Mouse (Mus musculus) stomach, embryonic 14.5 days (tissue): ENCODE data around the gene Zfp346. TPM values are rescaled to one million over a fixed set of nuclear protein-coding genes. Genes with fewer than 3 reads are reported as not detected.

Experiments used
- ATAC-seq: fragments of 200-750 bp; cut with Nextera tagmentation; 2 replicates; pipeline ENCODE4 v1.8.0; 2017; ENCODE audit warnings: low read depth, moderate TSS enrichment; ENCODE audit not compliant: insufficient number of reproducible peaks, insufficient read depth, low FRiP score
- H3K27ac ChIP-seq: fragments of 300-500 bp; sonication (generic); 2 replicates; pipeline ENCODE4 v1.5.1; 2014; ENCODE audit warnings: mild to moderate bottlenecking, low read length, moderate library complexity, mixed read lengths
- H3K27me3 ChIP-seq: fragments of 300-500 bp; sonication (generic); 2 replicates; pipeline ENCODE4 v1.6.1; 2014; ENCODE audit warnings: low read length, control low read depth, mixed read lengths; ENCODE audit not compliant: control insufficient read depth, insufficient read depth
- H3K36me3 ChIP-seq: fragments of 300-500 bp; sonication (generic); 2 replicates; pipeline ENCODE4 v1.6.1; 2014; ENCODE audit warnings: mild to moderate bottlenecking, control low read depth, low read length, moderate library complexity, mixed read lengths; ENCODE audit not compliant: control insufficient read depth, insufficient read depth
- H3K4me1 ChIP-seq: fragments of 300-500 bp; sonication (generic); 2 replicates; pipeline ENCODE4 v1.6.1; 2014; ENCODE audit warnings: low read length, control low read depth, mixed read lengths; ENCODE audit not compliant: control insufficient read depth, insufficient read depth
- H3K4me2 ChIP-seq: fragments of 300-500 bp; sonication (generic); replicated peaks from 2 replicates; pipeline ENCODE4 v1.6.1; 2014; ENCODE audit warnings: low read depth, low read length, control low read depth
- H3K4me3 ChIP-seq: fragments of 300-500 bp; sonication (generic); 2 replicates; pipeline ENCODE4 v1.5.1; 2014; ENCODE audit warnings: low read depth, low read length, control low read depth
- H3K9ac ChIP-seq: fragments of 300-500 bp; sonication (generic); replicated peaks from 2 replicates; pipeline ENCODE4 v1.6.1; 2014; ENCODE audit warnings: low read depth, mild to moderate bottlenecking, control low read depth, low read length, moderate library complexity, mixed read lengths
- H3K9me3 ChIP-seq: fragments of 300-500 bp; sonication (generic); 2 replicates; pipeline ENCODE4 v1.6.1; 2016; ENCODE audit warnings: low read depth, low read length, control low read depth; ENCODE audit not compliant: control insufficient read depth
- WGBS: fragments of 180-500 bp; shearing (Covaris S2); extraction: QIAGEN DNeasy Blood & Tissue Kit; methylation state at CpG from one replicate; pipeline ENCODE4 v1.1.7; 2014; 5-methylcytosine and 5-hydroxymethylcytosine counted together
- polyA plus RNA-seq: library from polyadenylated mRNA; unstranded; fragments of >200 nt; fragmentation: Nextera tagmentation; extraction: Ambion mirVana; gene quantifications from 2 replicates; pipeline ENCODE4 v1.2.1, GENCODE M21; 2014

Zfp346 gene
- polyA plus RNA-seq, 1 experiment from 2014 or later: 23.1 TPM

DNA sequence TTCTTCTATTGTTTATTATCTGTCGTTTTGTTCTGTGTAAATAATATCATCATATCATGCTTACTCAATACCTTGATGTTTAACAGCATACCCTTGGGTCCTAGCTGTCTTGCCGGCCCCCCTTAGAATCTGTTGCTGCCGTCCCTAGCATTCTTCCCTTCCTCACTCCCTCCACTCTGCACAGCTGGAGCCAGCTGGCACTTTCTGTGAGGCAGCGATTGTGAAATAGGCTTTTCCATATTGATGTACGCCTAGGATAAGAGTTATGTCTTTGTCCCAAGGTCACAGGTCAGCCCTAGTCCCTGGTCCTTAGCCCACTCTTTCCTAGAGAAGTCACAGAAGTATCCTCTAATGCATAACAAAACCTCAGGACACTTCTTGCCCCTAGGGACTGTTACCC, 58.4 kb downstream of the Zfp346 start:
- H3K27me3 ChIP-seq: no peaks in the 10 kb centered on the region
- no peaks in the 10 kb centered on the region; the same call in 1 of the 2 replicates for H3K36me3 ChIP-seq
- no peaks in the 10 kb centered on the region for H3K9me3 ChIP-seq
- no peak overlapping the region for H3K4me2 ChIP-seq
- H3K27ac ChIP-seq: no peak overlapping the region
- 38% methylated on average over 5 of the region's 5 CpGs for WGBS
- no peak overlapping the region for H3K9ac ChIP-seq
- 0 out of 2 replicates have a peak, but pooled peaks cover under 1% of the 10 kb centered on the region for H3K4me1 ChIP-seq
- ATAC-seq: no peak
- no peak overlapping the region for H3K4me3 ChIP-seq

DNA sequence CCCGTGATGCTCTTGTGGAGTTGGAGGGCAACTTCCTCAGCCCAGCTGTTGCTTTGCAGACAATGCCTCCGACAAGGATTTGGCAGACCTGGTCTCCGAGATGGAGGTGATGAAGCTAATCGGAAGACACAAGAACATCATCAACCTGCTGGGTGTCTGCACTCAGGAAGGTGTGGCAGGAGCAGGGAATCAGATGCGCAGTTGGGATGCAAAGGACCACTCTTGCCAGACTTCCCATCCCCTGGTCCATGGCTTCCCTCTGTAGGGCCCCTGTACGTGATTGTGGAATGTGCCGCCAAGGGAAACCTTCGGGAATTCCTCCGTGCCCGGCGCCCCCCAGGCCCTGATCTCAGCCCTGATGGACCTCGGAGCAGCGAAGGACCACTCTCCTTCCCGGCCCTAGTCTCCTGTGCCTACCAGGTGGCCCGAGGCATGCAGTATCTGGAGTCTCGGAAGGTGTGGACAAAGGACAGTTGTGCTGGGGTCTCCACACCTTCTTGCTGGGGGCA, 60.8 kb downstream of the Zfp346 start:
- WGBS: 93% methylated on average over 16 of the region's 16 CpGs
- no peak for ATAC-seq
- Histone ChIP-seq H3K9me3 (no peaks in the 10 kb centered on the region), H3K36me3 (no peaks in the 10 kb centered on the region), H3K4me1 (0 out of 2 replicates have a peak, but pooled peaks cover 4% of the 10 kb centered on the region), H3K4me2 (no peak overlapping the region), H3K4me3 (no peak overlapping the region), H3K27me3 (no peaks in the 10 kb centered on the region), H3K9ac (no peak overlapping the region), H3K27ac (no peak overlapping the region)

DNA sequence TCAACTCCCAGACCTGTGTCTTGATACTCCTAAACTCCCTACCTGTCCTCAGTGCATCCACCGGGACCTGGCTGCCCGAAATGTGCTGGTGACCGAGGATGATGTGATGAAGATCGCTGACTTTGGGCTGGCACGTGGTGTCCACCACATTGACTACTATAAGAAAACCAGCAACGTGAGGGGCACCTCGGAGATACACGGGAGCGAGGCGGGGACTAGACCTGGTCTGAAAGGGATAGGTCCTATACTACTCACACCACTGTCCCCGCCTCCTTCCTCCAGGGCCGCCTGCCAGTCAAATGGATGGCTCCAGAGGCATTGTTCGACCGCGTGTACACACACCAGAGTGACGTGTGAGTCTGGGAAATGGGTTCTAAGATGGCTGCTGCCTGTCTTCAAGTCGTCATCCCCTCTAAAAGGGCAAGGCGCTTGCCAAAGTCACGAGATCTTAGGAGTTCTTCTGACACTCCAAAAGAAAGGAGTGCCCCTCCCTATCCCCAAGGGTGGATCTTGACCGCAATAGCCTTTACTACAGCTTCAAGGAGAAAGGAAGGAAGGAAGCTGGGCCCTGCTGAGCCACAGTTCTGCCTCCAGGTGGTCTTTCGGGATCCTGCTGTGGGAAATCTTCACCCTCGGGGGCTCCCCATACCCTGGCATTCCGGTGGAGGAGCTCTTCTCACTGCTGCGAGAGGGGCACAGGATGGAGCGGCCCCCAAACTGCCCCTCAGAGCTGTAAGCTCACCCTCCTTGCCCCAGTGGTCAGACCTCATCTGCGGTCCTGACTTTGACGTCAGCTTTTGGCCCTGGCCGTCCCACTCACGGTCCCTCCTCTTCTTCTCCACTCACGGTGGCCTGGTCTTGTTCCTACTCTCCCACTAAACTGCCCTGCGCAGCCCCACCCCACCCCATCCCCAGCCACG, 62.0 kb downstream of the Zfp346 start:
- Histone ChIP-seq H3K4me3 (no peak overlapping the region), H3K9ac (no peak overlapping the region), H3K36me3 (no peaks in the 10 kb centered on the region), H3K9me3 (no peaks in the 10 kb centered on the region), H3K4me1 (peaks cover 8% of the 10 kb centered on the region; the same call in 1 of the 2 replicates), H3K27ac (no peak overlapping the region), H3K27me3 (no peaks in the 10 kb centered on the region), H3K4me2 (no peak overlapping the region)
- no peak for ATAC-seq
- WGBS: 84% methylated on average over 32 of the region's 32 CpGs

DNA sequence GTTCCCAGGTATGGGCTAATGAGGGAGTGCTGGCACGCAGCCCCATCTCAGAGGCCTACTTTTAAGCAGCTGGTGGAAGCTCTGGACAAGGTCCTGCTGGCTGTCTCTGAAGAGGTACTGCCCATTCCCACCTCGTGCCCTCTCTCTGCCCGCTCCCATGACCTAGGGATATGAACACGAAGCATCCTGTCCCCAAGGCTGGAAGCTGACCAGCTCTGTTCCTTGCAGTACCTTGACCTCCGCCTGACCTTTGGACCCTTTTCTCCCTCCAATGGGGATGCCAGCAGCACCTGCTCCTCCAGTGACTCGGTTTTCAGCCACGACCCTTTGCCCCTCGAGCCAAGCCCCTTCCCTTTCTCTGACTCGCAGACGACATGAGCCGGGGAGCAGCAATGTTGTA, 62.7 kb downstream of the Zfp346 start:
- Histone ChIP-seq H3K27me3 (no peaks in the 10 kb centered on the region), H3K4me2 (no peak overlapping the region), H3K9me3 (no peaks in the 10 kb centered on the region), H3K27ac (no peak overlapping the region), H3K4me3 (no peak overlapping the region), H3K9ac (no peak overlapping the region), H3K4me1 (peaks cover 11% of the 10 kb centered on the region; the same call in 1 of the 2 replicates), H3K36me3 (no peaks in the 10 kb centered on the region)
- 80% methylated on average over 11 of the region's 11 CpGs for WGBS
- no peak for ATAC-seq

DNA sequence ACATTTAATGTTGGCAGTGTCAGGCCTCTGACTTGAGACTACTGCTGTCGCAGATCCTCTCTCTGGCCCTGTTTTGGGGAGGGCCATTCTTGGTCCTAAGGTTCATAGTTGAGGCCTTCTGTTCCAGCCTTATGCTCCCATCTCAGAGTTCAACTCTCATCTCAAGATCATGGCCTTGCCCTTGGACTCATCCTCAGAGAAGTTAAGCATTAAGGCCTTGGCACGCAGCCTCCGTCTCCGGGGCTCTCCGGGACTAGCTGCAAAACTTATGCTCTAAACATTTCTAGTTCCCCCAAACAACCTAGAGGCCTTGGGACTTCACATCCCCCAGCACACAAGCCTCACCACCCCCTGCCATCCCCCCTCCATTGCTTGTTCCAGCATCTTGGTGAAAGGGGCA, 63.1 kb downstream of the Zfp346 start:
- no peak for ATAC-seq
- H3K4me1 ChIP-seq: peaks cover 11% of the 10 kb centered on the region; the same call in 1 of the 2 replicates
- H3K36me3 ChIP-seq: no peaks in the 10 kb centered on the region
- H3K9ac ChIP-seq: no peak overlapping the region
- no peaks in the 10 kb centered on the region for H3K9me3 ChIP-seq
- H3K27ac ChIP-seq: peak overlapping the region; percentile 70; the same call in 1 of the 2 replicates
- no peaks in the 10 kb centered on the region for H3K27me3 ChIP-seq
- WGBS: 84% methylated on average over 5 of the region's 5 CpGs
- H3K4me2 ChIP-seq: no peak overlapping the region
- no peak overlapping the region for H3K4me3 ChIP-seq

DNA sequence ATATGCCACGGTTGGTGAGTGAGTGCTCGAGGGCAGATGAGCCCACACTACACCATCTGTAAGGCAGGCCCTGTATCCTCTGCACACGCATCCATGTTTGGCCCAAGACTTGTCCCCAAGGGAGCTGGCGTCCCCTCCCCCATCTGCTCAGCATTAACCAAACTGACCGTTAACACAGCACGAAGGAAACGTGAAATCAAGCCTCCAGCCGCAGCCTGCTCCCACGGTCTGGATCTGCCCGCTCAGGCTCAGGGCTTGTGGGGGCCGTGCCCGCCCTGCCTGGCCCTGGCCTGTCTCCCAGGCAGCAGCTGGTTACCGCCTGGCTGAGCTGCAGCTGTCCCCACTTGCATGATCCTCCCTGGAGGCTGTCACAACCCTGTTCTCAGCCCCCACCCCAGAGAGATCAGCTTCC, 63.9 kb downstream of the Zfp346 start:
- Histone ChIP-seq H3K4me3 (no peak overlapping the region), H3K9ac (no peak overlapping the region), H3K9me3 (no peaks in the 10 kb centered on the region), H3K4me1 (peaks cover 11% of the 10 kb centered on the region; the same call in 1 of the 2 replicates), H3K36me3 (no peaks in the 10 kb centered on the region), H3K27me3 (no peaks in the 10 kb centered on the region), H3K4me2 (no peak overlapping the region), H3K27ac (peak overlapping the region; percentile 70; the same call in 1 of the 2 replicates)
- ATAC-seq: peak; percentile 77; the same call in 1 of the 2 replicates
- WGBS: 61% methylated on average over 13 of the region's 13 CpGs

DNA sequence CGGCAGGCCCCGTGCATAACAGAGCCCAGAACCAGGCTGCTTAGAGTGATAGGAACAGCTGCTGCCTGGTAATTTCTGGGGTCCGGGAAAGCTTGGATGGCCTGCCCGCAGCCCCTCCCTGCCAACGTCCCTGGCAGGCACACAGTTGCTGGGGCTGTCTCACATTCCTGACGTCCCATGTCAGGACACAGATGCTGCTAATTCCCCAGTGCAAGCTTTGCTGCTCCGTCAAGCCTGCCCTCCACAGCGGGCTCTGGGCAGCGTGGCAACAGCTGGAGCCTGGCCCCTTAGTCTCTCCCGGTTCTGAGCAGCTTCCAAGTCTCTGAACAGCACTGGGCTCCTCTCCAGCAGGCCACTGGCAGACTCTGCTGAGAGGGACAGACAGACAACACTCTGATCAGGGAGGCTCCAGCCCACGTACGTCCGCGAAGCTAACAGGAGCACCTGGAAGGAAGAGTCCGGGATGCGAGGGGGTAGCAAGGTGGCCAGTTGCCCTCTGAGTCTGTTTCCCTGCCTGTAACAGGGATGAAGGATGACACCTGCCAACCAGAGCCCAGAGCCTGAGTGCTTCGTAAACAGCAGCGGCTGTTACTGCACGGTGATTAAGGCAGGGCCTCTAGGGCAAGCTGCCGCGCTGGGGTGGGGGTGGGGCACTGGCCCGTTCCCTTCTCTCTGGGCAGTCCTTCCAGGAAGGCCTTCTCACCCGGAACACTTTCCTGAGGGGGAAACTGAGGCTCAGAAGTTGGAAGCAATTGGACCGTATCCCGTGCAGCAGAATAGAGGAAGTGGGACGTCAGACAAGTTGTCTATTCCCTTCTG, 66.6 kb downstream of the Zfp346 start:
- H3K4me3 ChIP-seq: no peak overlapping the region
- WGBS: 8% methylated on average over 26 of the region's 26 CpGs
- H3K4me2 ChIP-seq: peak overlapping the region; percentile 33
- H3K9me3 ChIP-seq: no peaks in the 10 kb centered on the region
- peak overlapping the region; percentile 80 for H3K27ac ChIP-seq
- H3K4me1 ChIP-seq: peaks cover 11% of the 10 kb centered on the region; the same call in 1 of the 2 replicates
- no peaks in the 10 kb centered on the region for H3K36me3 ChIP-seq
- no peaks in the 10 kb centered on the region for H3K27me3 ChIP-seq
- 0 out of 2 replicates have a peak overlapping the region, but pooled peaks have one; percentile 10 for H3K9ac ChIP-seq
- ATAC-seq: peak; percentile 33; the same call in 1 of the 2 replicates

DNA sequence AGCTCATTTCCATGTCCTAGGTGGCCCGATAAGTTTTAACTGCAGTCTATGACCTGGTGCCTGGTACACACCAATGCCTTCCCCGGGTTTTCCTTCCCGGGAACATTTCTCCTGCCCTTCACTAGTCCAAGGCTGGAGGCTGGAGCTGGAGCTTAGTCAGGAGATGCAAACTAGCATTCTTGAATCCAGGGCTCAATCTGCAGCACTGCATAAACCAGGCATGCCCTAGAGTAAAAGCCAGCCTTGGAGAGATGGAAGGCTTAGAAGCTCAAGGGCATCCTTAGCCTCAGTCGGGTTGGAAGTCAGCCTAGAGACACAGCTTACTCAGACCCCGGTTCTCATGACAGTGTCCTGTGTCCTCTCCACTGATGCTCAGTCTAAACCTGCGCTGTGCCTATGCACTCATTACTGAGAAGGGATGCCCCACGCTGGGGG, 67.2 kb downstream of the Zfp346 start:
- H3K4me3 ChIP-seq: no peak overlapping the region

More for the DNA sequence above, 67.2 kb downstream of the Zfp346 start:
- no peaks in the 10 kb centered on the region for H3K36me3 ChIP-seq
- H3K4me2 ChIP-seq: peak overlapping the region; percentile 33
- WGBS: 43% methylated on average over 7 of the region's 7 CpGs
- ATAC-seq: no peak
- H3K4me1 ChIP-seq: peaks cover 11% of the 10 kb centered on the region; the same call in 1 of the 2 replicates
- H3K27ac ChIP-seq: peak overlapping the region; percentile 80
- H3K9me3 ChIP-seq: no peaks in the 10 kb centered on the region
- 0 out of 2 replicates have a peak overlapping the region, but pooled peaks have one; percentile 10 for H3K9ac ChIP-seq
- no peaks in the 10 kb centered on the region for H3K27me3 ChIP-seq
